Mouse (Mus musculus) embryonic facial prominence, embryonic 14.5 days (tissue): ENCODE results near the gene Hip1. TPM values are rescaled to one million over a fixed set of nuclear protein-coding genes. Genes with fewer than 3 reads are reported as not detected.
"Not testable (repeated sequence)": the region's sequence is repeated elsewhere in the genome, so short reads cannot be mapped to it uniquely, and the experiment has no call there.

Experiments used
- ATAC-seq: fragments of 200-750 bp; cut with Nextera tagmentation; 2 replicates; pipeline ENCODE4 v1.8.0; 2017; ENCODE audit warnings: low read depth, moderate number of reproducible peaks, moderate TSS enrichment
- DNase-seq: peaks from one replicate; pipeline ENCODE4 v3.0.0-alpha.2; 2015; ENCODE audit warnings: low spot score
- H3K27ac ChIP-seq: fragments of 300-500 bp; sonication (generic); replicated peaks from 2 replicates; pipeline ENCODE4 v1.5.1; 2014; ENCODE audit warnings: low read depth, mild to moderate bottlenecking, low read length, moderate library complexity
- H3K27me3 ChIP-seq: fragments of 300-500 bp; sonication (generic); replicated peaks from 2 replicates; pipeline ENCODE4 v1.6.1; 2014; ENCODE audit warnings: low read length; ENCODE audit not compliant: control insufficient read depth, insufficient read depth
- H3K36me3 ChIP-seq: fragments of 300-500 bp; sonication (generic); 2 replicates; pipeline ENCODE4 v1.6.1; 2014; ENCODE audit warnings: low read length, mixed read lengths; ENCODE audit not compliant: control insufficient read depth, insufficient read depth
- H3K4me1 ChIP-seq: fragments of 300-500 bp; sonication (generic); 2 replicates; pipeline ENCODE4 v1.6.1; 2014; ENCODE audit warnings: antibody characterized with exemption, low read length; ENCODE audit not compliant: control insufficient read depth, insufficient read depth
- H3K4me2 ChIP-seq: fragments of 300-500 bp; sonication (generic); 2 replicates; pipeline ENCODE4 v1.6.1; 2014; ENCODE audit warnings: low read depth, mild to moderate bottlenecking, low read length, moderate library complexity, mixed read lengths
- H3K4me3 ChIP-seq: fragments of 300-500 bp; sonication (generic); 2 replicates; pipeline ENCODE4 v1.5.1; 2014; ENCODE audit warnings: low read depth, mild to moderate bottlenecking, low read length
- H3K9ac ChIP-seq: fragments of 300-500 bp; sonication (generic); 2 replicates; pipeline ENCODE4 v1.6.1; 2014; ENCODE audit warnings: low read depth, mild to moderate bottlenecking, low read length, moderate library complexity, mixed read lengths
- H3K9me3 ChIP-seq: fragments of 300-500 bp; sonication (generic); 2 replicates; pipeline ENCODE4 v1.6.1; 2016; ENCODE audit warnings: low read length; ENCODE audit not compliant: control insufficient read depth
- WGBS: fragments of 180-500 bp; shearing (Covaris S2); extraction: QIAGEN DNeasy Blood & Tissue Kit; methylation state at CpG from one replicate; pipeline ENCODE4 v1.1.7; 2014; 5-methylcytosine and 5-hydroxymethylcytosine counted together
- polyA plus RNA-seq: library from polyadenylated mRNA; unstranded; fragments of >200 nt; fragmentation: Nextera tagmentation; extraction: Ambion mirVana; gene quantifications from 2 replicates; pipeline ENCODE4 v1.2.1, GENCODE M21; 2014

Hip1 gene
- polyA plus RNA-seq, 1 experiment from 2014 or later = 45.6 TPM

DNA sequence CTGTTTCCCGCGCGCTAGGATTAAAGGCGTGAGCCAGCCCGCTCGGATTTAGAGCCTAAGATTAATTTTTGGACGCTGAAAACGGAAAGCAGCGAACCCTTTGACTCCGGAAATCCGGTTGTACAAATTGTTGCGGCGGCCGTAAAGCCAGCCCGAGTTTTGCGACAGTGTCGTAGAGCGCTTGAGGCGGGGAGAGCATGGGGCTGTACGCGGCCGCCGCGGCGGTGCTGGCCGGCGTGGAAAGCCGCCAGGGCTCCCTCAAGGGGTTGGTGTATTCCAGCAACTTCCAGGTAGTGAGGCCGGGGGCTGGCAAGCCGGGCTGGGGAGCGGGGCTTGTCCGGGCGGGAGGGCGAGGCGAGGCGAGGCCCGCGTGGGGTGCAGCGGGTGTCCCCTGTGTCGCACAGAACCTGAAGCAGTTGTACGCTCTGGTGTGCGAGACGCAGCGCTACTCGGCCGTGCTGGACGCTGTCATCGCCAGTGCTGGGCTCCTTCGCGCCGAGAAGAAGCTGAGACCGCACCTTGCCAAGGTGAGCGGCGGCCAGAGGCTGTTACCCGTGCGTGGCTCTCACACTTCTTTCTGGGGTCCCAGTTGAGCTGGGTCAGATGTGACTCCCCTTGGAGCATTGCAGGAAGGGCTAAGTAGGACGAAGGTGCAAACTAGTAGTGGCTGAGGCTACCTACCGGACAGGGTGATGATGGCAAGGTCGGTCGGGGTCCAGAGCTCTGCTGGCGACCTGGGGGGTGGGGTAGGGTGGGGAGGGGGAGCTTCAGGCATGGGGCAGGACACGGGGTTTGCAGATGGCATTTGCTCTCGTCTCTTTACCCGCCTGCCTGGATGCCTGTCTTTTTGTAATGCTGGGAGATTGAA is 174.9 kb downstream of the Hip1 start, which contains the start of gene Nsun5:
Gene Nsun5, plus strand, starts transcription at position 167 of the 868 bp plus-strand sequence.
- peak; percentile 78 for ATAC-seq

DNA sequence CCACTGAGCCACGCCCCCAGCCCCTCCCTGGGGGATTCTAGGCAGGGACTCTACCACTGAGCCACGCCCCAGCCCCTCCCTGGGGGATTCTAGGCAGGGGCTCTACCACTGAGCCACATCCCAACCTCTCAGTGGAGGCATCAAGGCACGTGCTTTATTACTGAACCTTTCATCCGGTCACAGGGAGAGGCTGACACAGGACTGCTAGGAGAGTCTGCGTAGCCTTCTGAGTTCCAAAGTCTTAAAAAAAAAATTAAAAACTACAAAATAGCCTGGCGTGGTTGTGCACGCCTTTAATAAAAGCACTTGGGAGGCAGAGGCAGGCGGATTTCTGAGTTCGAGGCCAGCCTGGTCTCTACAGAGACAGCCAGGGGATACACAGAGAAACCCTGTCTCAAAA is 175.7 kb downstream of the Hip1 start:
- peak overlapping the region; percentile 82 for H3K4me2 ChIP-seq
- peaks cover 25% of the 10 kb centered on the region for H3K36me3 ChIP-seq
- ATAC-seq, H3K4me1 ChIP-seq, H3K9me3 ChIP-seq, DNase-seq, H3K27me3 ChIP-seq: not testable (repeated sequence)
- peak overlapping the region; percentile 79 for H3K4me3 ChIP-seq
- H3K27ac ChIP-seq = peak overlapping the region; percentile 84
- WGBS = 59% methylated on average over 9 of the region's 9 CpGs
- peak overlapping the region; percentile 90 for H3K9ac ChIP-seq

More for the DNA sequence above, 174.9 kb downstream of the Hip1 start, which contains the start of gene Nsun5:
- Histone ChIP-seq H3K4me3 (peak within 1 kb of the TSS; percentile 79), H3K4me2 (peak within 1 kb of the TSS; percentile 82), H3K36me3 (peaks cover 34% of the 10 kb centered on the region), H3K27me3 (no peaks in the 10 kb centered on the region), H3K9me3 (no peaks in the 10 kb centered on the region), H3K4me1 (peaks cover 7% of the 10 kb centered on the region; the same call in 1 of the 2 replicates), H3K9ac (peak within 1 kb of the TSS; percentile 90), H3K27ac (peak within 1 kb of the TSS; percentile 84)
- peak; percentile 98 for DNase-seq
- WGBS = under 1% methylated on average over 44 of the region's 64 CpGs

DNA sequence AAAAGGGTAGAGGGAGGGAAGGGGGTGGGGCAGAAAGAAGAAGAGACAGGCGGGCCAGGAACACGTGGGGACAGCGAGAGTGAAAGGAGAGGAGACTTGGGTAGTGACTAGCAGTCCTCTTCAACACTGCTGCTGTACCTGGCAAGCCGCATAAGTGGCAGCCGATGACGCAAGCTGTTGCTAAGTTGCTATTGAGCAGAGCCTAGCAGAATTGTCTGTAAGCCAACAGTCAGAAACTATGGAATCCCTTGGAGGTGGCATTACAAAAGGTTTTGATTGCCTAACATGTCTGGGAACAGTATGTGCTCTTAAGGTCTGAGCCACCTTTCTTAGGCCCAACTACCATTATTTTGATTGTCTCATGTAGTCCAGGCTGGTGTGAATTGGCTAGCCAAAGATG is 176.6 kb downstream of the Hip1 start:
- Histone ChIP-seq H3K4me1 (peaks cover 7% of the 10 kb centered on the region; the same call in 1 of the 2 replicates), H3K4me2 (no peak overlapping the region), H3K9me3 (no peaks in the 10 kb centered on the region), H3K27me3 (no peaks in the 10 kb centered on the region), H3K4me3 (no peak overlapping the region), H3K27ac (no peak overlapping the region), H3K36me3 (peaks cover 17% of the 10 kb centered on the region), H3K9ac (no peak overlapping the region)
- 83% methylated on average over 6 of the region's 6 CpGs for WGBS
- ATAC-seq (no peak), DNase-seq (no peak)

GRCm38 (mm10) chr5:135367841-135368240 is 177.1 kb downstream of the Hip1 start:
- Histone ChIP-seq H3K27ac (no peak overlapping the region), H3K36me3 (peaks cover 13% of the 10 kb centered on the region), H3K27me3 (no peaks in the 10 kb centered on the region), H3K9me3 (no peaks in the 10 kb centered on the region), H3K4me3 (no peak overlapping the region), H3K4me1 (peaks cover 7% of the 10 kb centered on the region; the same call in 1 of the 2 replicates), H3K9ac (no peak overlapping the region), H3K4me2 (no peak overlapping the region)
- ATAC-seq (no peak), DNase-seq (no peak)
- WGBS = 60% methylated on average over 6 of the region's 6 CpGs

GRCm38 (mm10) chr5:135363540-135363939 is 181.4 kb downstream of the Hip1 start:
- ATAC-seq (peak; percentile 55; the same call in 1 of the 2 replicates), DNase-seq (peak; percentile 33)
- no peaks in the 10 kb centered on the region for H3K4me1 ChIP-seq
- H3K9me3 ChIP-seq = no peaks in the 10 kb centered on the region
- H3K27me3 ChIP-seq = no peaks in the 10 kb centered on the region
- 37% methylated on average over 12 of the region's 12 CpGs for WGBS
- H3K9ac ChIP-seq = no peak overlapping the region
- H3K4me3 ChIP-seq = no peak overlapping the region
- no peak overlapping the region for H3K4me2 ChIP-seq
- no peaks in the 10 kb centered on the region for H3K36me3 ChIP-seq
- no peak overlapping the region for H3K27ac ChIP-seq

GRCm38 (mm10) chr5:135362572-135362971 is 182.3 kb downstream of the Hip1 start:
- ATAC-seq (no peak), DNase-seq (no peak)
- Histone ChIP-seq H3K9me3 (0 out of 2 replicates have a peak, but pooled peaks cover 2% of the 10 kb centered on the region), H3K27me3 (no peaks in the 10 kb centered on the region), H3K27ac (no peak overlapping the region), H3K4me3 (no peak overlapping the region), H3K4me2 (no peak overlapping the region), H3K9ac (no peak overlapping the region), H3K36me3 (no peaks in the 10 kb centered on the region), H3K4me1 (no peaks in the 10 kb centered on the region)
- WGBS = 84% methylated on average over 3 of the region's 3 CpGs

DNA sequence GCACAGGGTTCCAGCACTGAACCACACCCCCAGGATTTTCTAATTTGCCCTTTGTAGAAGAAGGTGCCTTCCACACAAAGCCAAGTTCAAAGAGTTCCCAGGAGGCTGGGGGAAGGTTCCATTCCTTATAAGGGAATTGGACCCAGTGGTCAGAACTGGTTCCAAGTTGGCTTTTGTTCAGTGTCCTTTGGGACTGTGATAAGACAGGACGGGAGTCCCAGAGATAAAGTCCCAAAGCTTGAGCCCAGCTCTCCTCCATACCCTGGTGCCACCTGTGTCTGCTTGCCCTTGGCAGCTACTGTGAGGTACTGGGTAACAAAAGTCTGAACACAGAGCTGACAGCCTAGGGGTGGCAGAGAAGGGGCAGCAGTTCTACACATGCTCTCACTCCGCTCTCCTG is 185.1 kb downstream of the Hip1 start:
- 79% methylated on average over 2 of the region's 2 CpGs for WGBS
- H3K9ac ChIP-seq = no peak overlapping the region

GRCm38 (mm10) chr5:135357556-135357955 is 187.4 kb downstream of the Hip1 start:
- no peak overlapping the region for H3K27ac ChIP-seq
- H3K4me2 ChIP-seq = no peak overlapping the region
- no peaks in the 10 kb centered on the region; the same call in 1 of the 2 replicates for H3K4me1 ChIP-seq
- WGBS = 84% methylated on average over 2 of the region's 2 CpGs
- DNase-seq = peak; percentile 14
- no peak overlapping the region for H3K4me3 ChIP-seq
- H3K9me3 ChIP-seq = 0 out of 2 replicates have a peak, but pooled peaks cover 4% of the 10 kb centered on the region
- H3K27me3 ChIP-seq = 0 out of 2 replicates have a peak, but pooled peaks cover 5% of the 10 kb centered on the region
- H3K9ac ChIP-seq = no peak overlapping the region
- 0 out of 2 replicates have a peak, but pooled peaks have one; percentile 47 for ATAC-seq
- no peaks in the 10 kb centered on the region for H3K36me3 ChIP-seq

More for the DNA sequence above, 185.1 kb downstream of the Hip1 start:
- Histone ChIP-seq H3K27ac (no peak overlapping the region), H3K4me1 (no peaks in the 10 kb centered on the region), H3K4me2 (no peak overlapping the region), H3K4me3 (no peak overlapping the region), H3K9me3 (0 out of 2 replicates have a peak, but pooled peaks cover 4% of the 10 kb centered on the region), H3K36me3 (no peaks in the 10 kb centered on the region), H3K27me3 (no peaks in the 10 kb centered on the region)
- DNase-seq = no peak
- no peak for ATAC-seq
